Mouse (Mus musculus): ENCODE results near the gene Pla2g15. TPM values are rescaled to one million over a fixed set of nuclear protein-coding genes. Genes with fewer than 3 reads are reported as not detected.

Pla2g15 gene
- polyA plus RNA-seq, 1 experiment from 2014 or later: 4.4 TPM

GRCm38 (mm10) chr8:106132356-106132755 is 17.8 kb upstream of the Pla2g15 start:
- no peak overlapping the region for H3K4me3 ChIP-seq (ENCODE audit: low read depth, low read length)
- no peaks in the 10 kb centered on the region for H3K36me3 ChIP-seq (ENCODE audit: control insufficient read depth, insufficient read depth, low read length)
- H3K4me1 ChIP-seq (replicated peaks; ENCODE audit: control insufficient read depth, insufficient read depth, low read length): peaks cover 11% of the 10 kb centered on the region
- 91% methylated on average over 11 of the region's 11 CpGs for WGBS
- H3K9ac ChIP-seq (ENCODE audit: low read depth, low read length): no peak overlapping the region
- DNase-seq (ENCODE audit: low spot score): no peak
- H3K27me3 ChIP-seq (ENCODE audit: control insufficient read depth, insufficient read depth, low read length): peaks cover 37% of the 10 kb centered on the region
- no peak for ATAC-seq (ENCODE audit: low FRiP score)
- H3K4me2 ChIP-seq (replicated peaks; ENCODE audit: low read depth, low read length): no peak overlapping the region
- H3K27ac ChIP-seq (ENCODE audit: low read depth, low read length): no peak overlapping the region
- no peaks in the 10 kb centered on the region for H3K9me3 ChIP-seq (ENCODE audit: control insufficient read depth, low read length)

DNA sequence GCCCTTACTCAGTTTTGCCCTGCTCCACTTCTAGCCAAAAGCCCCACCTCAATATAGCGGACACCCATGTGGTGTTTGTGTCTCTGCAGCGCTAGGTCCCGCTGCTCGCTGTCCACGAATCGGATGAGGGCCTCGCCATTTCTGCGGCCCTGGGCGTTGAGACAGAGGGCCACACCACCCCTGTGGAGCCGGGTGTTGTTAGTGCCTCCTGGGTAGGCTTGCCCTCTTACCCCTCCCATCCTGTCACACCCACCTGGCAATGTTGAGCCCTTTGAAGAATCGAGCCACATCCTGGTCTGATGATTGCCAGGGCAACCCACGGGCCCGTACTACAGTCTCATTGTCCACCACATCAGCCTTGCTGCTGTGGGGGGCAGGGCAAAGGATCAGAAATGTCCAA is 16.7 kb upstream of the Pla2g15 start:
- no peak overlapping the region for H3K27ac ChIP-seq (ENCODE audit: low read depth, low read length)
- 75% methylated on average over 13 of the region's 13 CpGs for WGBS

GRCm38 (mm10) chr8:106133946-106134345 is 16.3 kb upstream of the Pla2g15 start:
- Histone ChIP-seq H3K9ac (ENCODE audit: low read depth, low read length) (no peak overlapping the region), H3K4me1 (replicated peaks; ENCODE audit: control insufficient read depth, insufficient read depth, low read length) (peaks cover 11% of the 10 kb centered on the region), H3K4me3 (ENCODE audit: low read depth, low read length) (no peak overlapping the region), H3K27me3 (ENCODE audit: control insufficient read depth, insufficient read depth, low read length) (peaks cover 52% of the 10 kb centered on the region), H3K36me3 (ENCODE audit: control insufficient read depth, insufficient read depth, low read length) (no peaks in the 10 kb centered on the region), H3K4me2 (replicated peaks; ENCODE audit: low read depth, low read length) (no peak overlapping the region), H3K9me3 (ENCODE audit: control insufficient read depth, low read length) (no peaks in the 10 kb centered on the region), H3K27ac (ENCODE audit: low read depth, low read length) (no peak overlapping the region)
- WGBS: 75% methylated on average over 6 of the region's 6 CpGs
- ATAC-seq (ENCODE audit: low FRiP score) (no peak), DNase-seq (ENCODE audit: low spot score) (no peak)

More for the DNA sequence above, 16.7 kb upstream of the Pla2g15 start:
- H3K4me2 ChIP-seq (replicated peaks; ENCODE audit: low read depth, low read length): no peak overlapping the region
- H3K36me3 ChIP-seq (ENCODE audit: control insufficient read depth, insufficient read depth, low read length): no peaks in the 10 kb centered on the region
- no peak overlapping the region for H3K4me3 ChIP-seq (ENCODE audit: low read depth, low read length)
- ATAC-seq (ENCODE audit: low FRiP score) (no peak), DNase-seq (ENCODE audit: low spot score) (no peak)
- no peak overlapping the region for H3K9ac ChIP-seq (ENCODE audit: low read depth, low read length)
- H3K4me1 ChIP-seq (replicated peaks; ENCODE audit: control insufficient read depth, insufficient read depth, low read length): peaks cover 11% of the 10 kb centered on the region
- H3K27me3 ChIP-seq (ENCODE audit: control insufficient read depth, insufficient read depth, low read length): peaks cover 49% of the 10 kb centered on the region
- no peaks in the 10 kb centered on the region for H3K9me3 ChIP-seq (ENCODE audit: control insufficient read depth, low read length)

- Histone ChIP-seq H3K27ac (ENCODE audit: low read depth, low read length) (no peak overlapping the region), H3K4me2 (replicated peaks; ENCODE audit: low read depth, low read length) (no peak overlapping the region), H3K9me3 (ENCODE audit: control insufficient read depth, low read length) (no peaks in the 10 kb centered on the region), H3K4me3 (ENCODE audit: low read depth, low read length) (no peak overlapping the region), H3K27me3 (ENCODE audit: control insufficient read depth, insufficient read depth, low read length) (peaks cover 52% of the 10 kb centered on the region), H3K4me1 (replicated peaks; ENCODE audit: control insufficient read depth, insufficient read depth, low read length) (peaks cover 11% of the 10 kb centered on the region), H3K36me3 (ENCODE audit: control insufficient read depth, insufficient read depth, low read length) (no peaks in the 10 kb centered on the region), H3K9ac (ENCODE audit: low read depth, low read length) (no peak overlapping the region)
- DNase-seq (ENCODE audit: low spot score) (no peak), ATAC-seq (ENCODE audit: low FRiP score) (no peak)
- 20% methylated on average over 14 of the region's 14 CpGs for WGBS
Measured at GRCm38 (mm10) chr8:106134751-106135571, 15.2 kb upstream of the Pla2g15 start.

- H3K36me3 ChIP-seq (ENCODE audit: control insufficient read depth, insufficient read depth, low read length): no peaks in the 10 kb centered on the region
- no peak overlapping the region for H3K4me3 ChIP-seq (ENCODE audit: low read depth, low read length)
- no peak overlapping the region for H3K9ac ChIP-seq (ENCODE audit: low read depth, low read length)
- DNase-seq (ENCODE audit: low spot score): no peak
- peak overlapping the region; percentile 57 for H3K4me2 ChIP-seq (replicated peaks; ENCODE audit: low read depth, low read length)
- H3K27ac ChIP-seq (ENCODE audit: low read depth, low read length): no peak overlapping the region
- H3K4me1 ChIP-seq (replicated peaks; ENCODE audit: control insufficient read depth, insufficient read depth, low read length): peaks cover 11% of the 10 kb centered on the region
- WGBS: 5% methylated on average over 19 of the region's 19 CpGs
- no peak for ATAC-seq (ENCODE audit: low FRiP score)
- H3K9me3 ChIP-seq (ENCODE audit: control insufficient read depth, low read length): no peaks in the 10 kb centered on the region
- peaks cover 52% of the 10 kb centered on the region for H3K27me3 ChIP-seq (ENCODE audit: control insufficient read depth, insufficient read depth, low read length)
Measured at GRCm38 (mm10) chr8:106135672-106136071, 14.5 kb upstream of the Pla2g15 start.

- H3K9ac ChIP-seq (ENCODE audit: low read depth, low read length): 0 out of 2 replicates have a peak within 1 kb of the TSS, but pooled peaks have one; percentile 31
- WGBS: 1% methylated on average over 85 of the region's 86 CpGs
Measured at GRCm38 (mm10) chr8:106136156-106137130, 13.8 kb upstream of the Pla2g15 start, which contains the start of gene Esrp2. Gene Esrp2 (minus strand): TSS chr8:106136974.

GRCm38 (mm10) chr8:106137218-106137905 is 12.8 kb upstream of the Pla2g15 start:
- WGBS: 6% methylated on average over 22 of the region's 22 CpGs
- 0 out of 2 replicates have a peak overlapping the region, but pooled peaks have one; percentile 31 for H3K9ac ChIP-seq (ENCODE audit: low read depth, low read length)

More at GRCm38 (mm10) chr8:106136156-106137130, 13.8 kb upstream of the Pla2g15 start, which contains the start of gene Esrp2:
- peaks cover 52% of the 10 kb centered on the region for H3K27me3 ChIP-seq (ENCODE audit: control insufficient read depth, insufficient read depth, low read length)
- H3K4me3 ChIP-seq (ENCODE audit: low read depth, low read length): peak within 1 kb of the TSS; percentile 41
- no peak; the same call in 1 of the 2 replicates for ATAC-seq (ENCODE audit: low FRiP score)
- no peaks in the 10 kb centered on the region for H3K36me3 ChIP-seq (ENCODE audit: control insufficient read depth, insufficient read depth, low read length)
- peak; percentile 52 for DNase-seq (ENCODE audit: low spot score)
- peak within 1 kb of the TSS; percentile 57 for H3K4me2 ChIP-seq (replicated peaks; ENCODE audit: low read depth, low read length)
- no peak within 1 kb of the TSS for H3K27ac ChIP-seq (ENCODE audit: low read depth, low read length)
- H3K4me1 ChIP-seq (replicated peaks; ENCODE audit: control insufficient read depth, insufficient read depth, low read length): peaks cover 11% of the 10 kb centered on the region
- no peaks in the 10 kb centered on the region for H3K9me3 ChIP-seq (ENCODE audit: control insufficient read depth, low read length)

DNA sequence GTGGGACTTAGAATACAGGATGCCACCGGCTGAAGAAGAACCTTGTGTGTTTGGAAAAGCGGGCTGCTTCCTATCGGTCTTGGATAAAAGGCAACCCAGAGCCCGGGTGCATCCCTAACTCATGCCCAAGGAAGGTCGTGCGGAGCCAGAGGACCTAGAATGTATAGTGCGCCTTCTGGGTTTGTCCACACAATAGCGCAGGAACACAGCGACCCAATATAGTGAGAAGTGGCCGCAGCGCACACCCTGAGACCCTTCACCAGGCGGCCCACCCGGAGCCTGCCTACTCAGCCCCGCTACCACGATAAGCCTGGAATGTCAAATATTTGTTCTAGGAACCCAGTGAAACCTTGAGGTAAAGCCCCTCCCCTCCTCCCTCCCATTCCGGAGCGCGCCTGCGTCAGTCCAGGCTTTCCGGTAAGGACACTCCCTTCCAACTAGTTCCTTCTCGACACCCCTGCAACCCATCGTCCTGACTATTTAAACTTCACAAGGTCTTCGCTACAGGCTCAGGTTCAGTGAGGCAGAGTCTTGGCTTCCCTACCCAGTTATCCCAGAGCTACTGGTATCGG is 12.2 kb upstream of the Pla2g15 start:
- peak; percentile 73 for DNase-seq (ENCODE audit: low spot score)
- Histone ChIP-seq H3K4me2 (replicated peaks; ENCODE audit: low read depth, low read length) (peak overlapping the region; percentile 57), H3K9me3 (ENCODE audit: control insufficient read depth, low read length) (no peaks in the 10 kb centered on the region), H3K9ac (ENCODE audit: low read depth, low read length) (no peak overlapping the region), H3K4me1 (replicated peaks; ENCODE audit: control insufficient read depth, insufficient read depth, low read length) (peaks cover 11% of the 10 kb centered on the region), H3K27ac (ENCODE audit: low read depth, low read length) (no peak overlapping the region), H3K36me3 (ENCODE audit: control insufficient read depth, insufficient read depth, low read length) (no peaks in the 10 kb centered on the region), H3K27me3 (ENCODE audit: control insufficient read depth, insufficient read depth, low read length) (peaks cover 52% of the 10 kb centered on the region), H3K4me3 (ENCODE audit: low read depth, low read length) (peak overlapping the region; percentile 41)
- WGBS: under 1% methylated on average over 24 of the region's 24 CpGs
- ATAC-seq (ENCODE audit: low FRiP score): no peak

More at GRCm38 (mm10) chr8:106137218-106137905, 12.8 kb upstream of the Pla2g15 start:
- Histone ChIP-seq H3K27ac (ENCODE audit: low read depth, low read length) (no peak overlapping the region), H3K4me3 (ENCODE audit: low read depth, low read length) (peak overlapping the region; percentile 41), H3K9me3 (ENCODE audit: control insufficient read depth, low read length) (no peaks in the 10 kb centered on the region), H3K27me3 (ENCODE audit: control insufficient read depth, insufficient read depth, low read length) (peaks cover 52% of the 10 kb centered on the region), H3K36me3 (ENCODE audit: control insufficient read depth, insufficient read depth, low read length) (no peaks in the 10 kb centered on the region), H3K4me1 (replicated peaks; ENCODE audit: control insufficient read depth, insufficient read depth, low read length) (peaks cover 11% of the 10 kb centered on the region), H3K4me2 (replicated peaks; ENCODE audit: low read depth, low read length) (peak overlapping the region; percentile 57)
- DNase-seq (ENCODE audit: low spot score): no peak
- ATAC-seq (ENCODE audit: low FRiP score): no peak
